Mouse (Mus musculus): Measurements from ENCODE around the gene Lca5. TPM values are rescaled to one million over a fixed set of nuclear protein-coding genes. Genes with fewer than 3 reads are reported as not detected.

Lca5 gene
- polyA plus RNA-seq, 1 experiment: 13.2 TPM

GRCm38 (mm10) chr9:83347521-83347920 lies 93.4 kb downstream of the Lca5 start:
- TF ChIP-seq CTCF (IDR thresholded peaks at IDR 0.05; ENCODE audit: borderline replicate concordance, insufficient read depth, low read length) (no peak), POLR2A (IDR thresholded peaks at IDR 0.05; ENCODE audit: low read depth, low read length) (no peak)
- H3K4me1 ChIP-seq (ENCODE audit: control insufficient read depth, insufficient read depth, low read length): peaks cover 11% of the 10 kb centered on the region
- H3K4me3 ChIP-seq (ENCODE audit: insufficient read depth, low read length): no peak overlapping the region
- H3K27ac ChIP-seq (ENCODE audit: insufficient read depth, low read length): no peak overlapping the region

GRCm38 (mm10) chr9:83342491-83343370 lies 98.2 kb downstream of the Lca5 start:
- H3K4me3 ChIP-seq (ENCODE audit: insufficient read depth, low read length): no peak overlapping the region
- peak overlapping the region; percentile 64 for H3K27ac ChIP-seq (ENCODE audit: insufficient read depth, low read length)
- peaks cover 3% of the 10 kb centered on the region; the same call in 1 of the 2 replicates for H3K4me1 ChIP-seq (ENCODE audit: control insufficient read depth, insufficient read depth, low read length)
- no peak for TF ChIP-seq POLR2A (IDR thresholded peaks at IDR 0.05; ENCODE audit: low read depth, low read length)
- no peak for TF ChIP-seq CTCF (IDR thresholded peaks at IDR 0.05; ENCODE audit: borderline replicate concordance, insufficient read depth, low read length)

Other genes with a start within 250 kb of the Lca5 start
- 14.4 and 18.4 TPM in 2 replicates for gene Sh3bgrl2, start 107.2 kb upstream of the Lca5 start, polyA plus RNA-seq (2011; ENCODE audit: insufficient read length, low read depth, missing spikeins)